Mouse (Mus musculus): ENCODE measurements around the gene Rras2. TPM values are rescaled to one million over a fixed set of nuclear protein-coding genes. Genes with fewer than 3 reads are reported as not detected.
A peak's percentile ranks its signal among the peaks of the same experiment; 100 is the strongest.

The Rras2 gene
- polyA plus RNA-seq, 1 experiment from 2014 or later, result 18.6 TPM

- no peak overlapping the region for H3K27ac ChIP-seq
- no peaks in the 10 kb centered on the region for H3K9me3 ChIP-seq
- H3K9ac ChIP-seq (replicated peaks), result no peak overlapping the region
- peaks cover 4% of the 10 kb centered on the region; the same call in 1 of the 2 replicates for H3K4me1 ChIP-seq (replicated peaks)
- H3K4me3 ChIP-seq (replicated peaks), result no peak overlapping the region
- H3K27me3 ChIP-seq, result no peaks in the 10 kb centered on the region
- H3K36me3 ChIP-seq, result no peaks in the 10 kb centered on the region
- ATAC-seq, result no peak
- WGBS, result 61% methylated on average over 9 of the region's 9 CpGs
- no peak overlapping the region for H3K4me2 ChIP-seq (replicated peaks)
Measured at GRCm38 (mm10) chr7:114011726-114012443, 105.7 kb downstream of the Rras2 start.

- no peak for ATAC-seq
- no peaks in the 10 kb centered on the region for H3K9me3 ChIP-seq
- no peak overlapping the region for H3K4me2 ChIP-seq (replicated peaks)
- H3K27ac ChIP-seq, result no peak overlapping the region
- H3K27me3 ChIP-seq, result peaks cover 3% of the 10 kb centered on the region; the same call in 1 of the 2 replicates
- H3K9ac ChIP-seq (replicated peaks), result no peak overlapping the region
- peaks cover 22% of the 10 kb centered on the region for H3K4me1 ChIP-seq (replicated peaks)
- no peaks in the 10 kb centered on the region for H3K36me3 ChIP-seq
- WGBS, result 66% methylated on average over 5 of the region's 5 CpGs
- no peak overlapping the region for H3K4me3 ChIP-seq (replicated peaks)
Measured at GRCm38 (mm10) chr7:114007565-114007964, 110.0 kb downstream of the Rras2 start.

GRCm38 (mm10) chr7:114006456-114006855 lies 111.1 kb downstream of the Rras2 start:
- Histone ChIP-seq H3K4me1 (replicated peaks) (peaks cover 22% of the 10 kb centered on the region), H3K9ac (replicated peaks) (no peak overlapping the region), H3K4me2 (replicated peaks) (no peak overlapping the region), H3K36me3 (no peaks in the 10 kb centered on the region), H3K9me3 (no peaks in the 10 kb centered on the region), H3K27ac (no peak overlapping the region), H3K27me3 (peaks cover 3% of the 10 kb centered on the region; the same call in 1 of the 2 replicates), H3K4me3 (replicated peaks) (no peak overlapping the region)
- no peak for ATAC-seq
- WGBS, result 76% methylated on average over 8 of the region's 8 CpGs

GRCm38 (mm10) chr7:114005499-114005898 lies 112.1 kb downstream of the Rras2 start:
- Histone ChIP-seq H3K27me3 (peaks cover 3% of the 10 kb centered on the region; the same call in 1 of the 2 replicates), H3K4me1 (replicated peaks) (peaks cover 22% of the 10 kb centered on the region), H3K4me3 (replicated peaks) (no peak overlapping the region), H3K9ac (replicated peaks) (no peak overlapping the region), H3K27ac (no peak overlapping the region), H3K9me3 (no peaks in the 10 kb centered on the region), H3K36me3 (no peaks in the 10 kb centered on the region), H3K4me2 (replicated peaks) (no peak overlapping the region)
- 55% methylated on average over 5 of the region's 5 CpGs for whole genome bisulfite sequencing
- no peak for ATAC-seq

- H3K9me3 ChIP-seq, result no peaks in the 10 kb centered on the region
- H3K27ac ChIP-seq, result peak overlapping the region; percentile 39; the same call in 1 of the 2 replicates
- peak overlapping the region; percentile 32 for H3K4me2 ChIP-seq (replicated peaks)
- no peaks in the 10 kb centered on the region for H3K36me3 ChIP-seq
- H3K4me1 ChIP-seq (replicated peaks), result peaks cover 22% of the 10 kb centered on the region
- no peak overlapping the region for H3K4me3 ChIP-seq (replicated peaks)
- no peak overlapping the region for H3K9ac ChIP-seq (replicated peaks)
- WGBS, result 8% methylated on average over 5 of the region's 5 CpGs
- ATAC-seq, result no peak
- H3K27me3 ChIP-seq, result peaks cover 3% of the 10 kb centered on the region; the same call in 1 of the 2 replicates
Measured at GRCm38 (mm10) chr7:114004171-114004570, 113.4 kb downstream of the Rras2 start.

GRCm38 (mm10) chr7:113997675-113998354 lies 119.8 kb downstream of the Rras2 start:
- H3K4me2 ChIP-seq (replicated peaks), result no peak overlapping the region
- no peaks in the 10 kb centered on the region for H3K9me3 ChIP-seq
- WGBS, result 84% methylated on average over 7 of the region's 7 CpGs
- no peak overlapping the region for H3K4me3 ChIP-seq (replicated peaks)
- no peak for ATAC-seq
- no peak overlapping the region for H3K27ac ChIP-seq
- H3K27me3 ChIP-seq, result no peaks in the 10 kb centered on the region
- no peaks in the 10 kb centered on the region for H3K36me3 ChIP-seq
- no peaks in the 10 kb centered on the region for H3K4me1 ChIP-seq (replicated peaks)
- H3K9ac ChIP-seq (replicated peaks), result no peak overlapping the region

Other genes starting within 250 kb of the Rras2 start
- 86.2 and 94.2 TPM in 2 replicates for gene Copb1, start 136.9 kb upstream of the Rras2 start, polyA plus RNA-seq (2015; fragmentation: Nextera tagmentation; extraction: Ambion mirVana)
- 416 and 422 TPM in 2 replicates for gene Psma1, start 158.3 kb upstream of the Rras2 start, polyA plus RNA-seq (2015; fragmentation: Nextera tagmentation; extraction: Ambion mirVana)

Data from midbrain, embryonic 13.5 days (tissue).